Mouse (Mus musculus) B cell, adult (primary cell): ENCODE data around the gene Gm648. TPM values are rescaled to one million over a fixed set of nuclear protein-coding genes. Genes with fewer than 3 reads are reported as not detected.

Source experiments
- total RNA-seq: library from RNA; stranded (reverse); gene quantifications from 4 replicates; pipeline ENCODE4 v1.2.4, GENCODE M21; 2023; ENCODE audit not compliant: inconsistent age

Gene Gm648
- not detected in 4 replicates for total RNA-seq

DNA sequence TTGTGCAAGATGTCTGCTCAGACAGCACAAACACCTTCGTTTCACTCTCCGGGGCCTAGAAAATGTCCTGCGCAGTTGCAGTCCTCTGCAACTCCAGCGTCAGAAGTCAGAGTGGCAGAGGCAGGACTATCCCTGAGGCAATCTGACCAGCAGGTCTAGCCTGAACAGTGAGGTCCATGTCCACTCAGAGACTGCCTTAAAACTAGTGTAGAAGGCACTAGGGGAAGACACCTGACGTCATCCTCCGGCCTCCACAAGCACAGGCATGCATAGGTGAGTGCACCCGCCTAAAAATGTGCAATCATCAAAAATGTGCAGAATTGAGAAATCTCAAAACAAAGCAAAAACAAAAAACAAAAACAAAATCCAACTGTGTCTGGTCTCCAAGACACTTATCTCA, at the start of gene Gm648:
Gm648 (minus strand) TSS at position 101 of the 400 bp plus-strand sequence.

GRCm38 (mm10) chrX:56597887-56598640, 48.7 kb upstream of the Gm648 start, which contains the start of gene Mmgt1:
Gene Mmgt1, minus strand, starts transcription at chrX:56598069.

GRCm38 (mm10) chrX:56524442-56524841, 25.0 kb downstream of the Gm648 start, which contains the start of gene Gm10477:
Gene Gm10477, plus strand, starts transcription at chrX:56524742.

Other genes starting within 250 kb of the Gm648 start
- gene Zfp449, start 203.2 kb downstream of the Gm648 start, total RNA-seq, result 0.18 to 0.64 TPM (median 0.30 TPM) in 4 replicates
- not detected in 4 replicates for gene Smim10l2a, start 175.0 kb downstream of the Gm648 start, total RNA-seq
- gene Gm2174, start 101.6 kb downstream of the Gm648 start, total RNA-seq, result not detected in 4 replicates
- gene Ints6l, start 94.7 kb downstream of the Gm648 start, total RNA-seq, result 60.8 to 65.4 TPM (median 62.4 TPM) in 4 replicates
- gene Gm10477, start 24.9 kb downstream of the Gm648 start, total RNA-seq, result not detected in 4 replicates
- gene Mmgt1, start 48.5 kb upstream of the Gm648 start, total RNA-seq, result 9.8 to 11.6 TPM (median 10.3 TPM) in 4 replicates
- gene Slc9a6, start 60.2 kb upstream of the Gm648 start, total RNA-seq, result 8.3 to 12.3 TPM (median 10.1 TPM) in 4 replicates
- gene Fhl1, start 182.2 kb upstream of the Gm648 start, total RNA-seq, result 0.72 to 1.5 TPM in 2 of 4 replicates, not detected in the others